Mouse (Mus musculus) cortical plate, adult 2 months (tissue): Measurements from ENCODE around the gene Fhad1. TPM values are rescaled to one million over a fixed set of nuclear protein-coding genes. Genes with fewer than 3 reads are reported as not detected.

Experiments used
- H3K27ac ChIP-seq: fragments of 200-500 bp; 2 replicates; pipeline ENCODE4 v1.5.1; 2012; ENCODE audit warnings: low read length, control low read depth, inconsistent platforms; ENCODE audit not compliant: insufficient read depth
- H3K4me1 ChIP-seq: fragments of 200-500 bp; 2 replicates; pipeline ENCODE4 v1.6.1; 2011; ENCODE audit warnings: low read length; ENCODE audit not compliant: control insufficient read depth, insufficient read depth
- H3K4me3 ChIP-seq: fragments of 200-500 bp; 2 replicates; pipeline ENCODE4 v1.5.1; 2011; ENCODE audit warnings: mild to moderate bottlenecking, low read length, control low read depth; ENCODE audit not compliant: insufficient read depth
- CTCF ChIP-seq: fragments of 200-500 bp; IDR thresholded peaks from 2 replicates; pipeline ENCODE4 v1.5.1; 2011; ENCODE audit warnings: mild to moderate bottlenecking, control low read depth, low read length; ENCODE audit not compliant: insufficient read depth; ENCODE audit errors: extremely low read depth
- POLR2A ChIP-seq: fragments of 200-500 bp; IDR thresholded peaks from 2 replicates; pipeline ENCODE4 v1.6.1; 2011; ENCODE audit warnings: mild to moderate bottlenecking, low read length, control low read depth; ENCODE audit not compliant: insufficient read depth; ENCODE audit errors: extremely low read depth
- polyA plus RNA-seq: library from polyadenylated mRNA; depleted of rRNA; stranded (reverse); fragments of >200 nt; gene quantifications from 2 replicates; pipeline ENCODE4 v1.2.3, GENCODE M21; 2012

Gene Fhad1
- polyA plus RNA-seq, 1 experiment: 8.2 TPM

GRCm38 (mm10) chr4:141983689-141984088, 31.2 kb downstream of the Fhad1 start:
- TF ChIP-seq CTCF: peak; percentile 34; the same call in 1 of the 2 replicates
- TF ChIP-seq POLR2A: no peak
- Histone ChIP-seq H3K27ac (no peak overlapping the region), H3K4me3 (no peak overlapping the region), H3K4me1 (no peaks in the 10 kb centered on the region)

GRCm38 (mm10) chr4:141981475-141981874, 33.4 kb downstream of the Fhad1 start:
- H3K27ac ChIP-seq: no peak overlapping the region
- no peaks in the 10 kb centered on the region for H3K4me1 ChIP-seq
- TF ChIP-seq CTCF: no peak
- TF ChIP-seq POLR2A: no peak
- H3K4me3 ChIP-seq: no peak overlapping the region

GRCm38 (mm10) chr4:141978582-141978981, 36.3 kb downstream of the Fhad1 start:
- Histone ChIP-seq H3K4me1 (no peaks in the 10 kb centered on the region), H3K4me3 (no peak overlapping the region)

DNA sequence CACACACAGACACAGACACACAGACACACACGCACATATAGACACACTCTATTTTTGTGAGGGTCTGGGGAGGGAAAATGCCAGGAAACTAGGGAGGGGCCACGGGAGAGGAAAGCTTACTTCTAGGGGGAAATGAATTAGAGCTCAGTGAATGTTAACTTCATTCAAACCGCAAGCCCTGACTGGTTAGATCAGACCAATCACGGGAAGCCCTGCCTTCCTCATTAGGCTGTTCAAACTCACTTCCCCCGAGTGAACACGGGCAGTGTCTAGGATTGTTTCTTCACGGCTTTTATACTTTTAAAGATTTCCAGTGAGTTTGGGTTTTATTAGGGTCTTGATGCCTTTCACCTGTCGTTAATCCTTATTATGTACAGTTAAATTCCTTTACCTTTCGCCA, 37.5 kb downstream of the Fhad1 start:
- TF ChIP-seq POLR2A (no peak), CTCF (no peak)

More at GRCm38 (mm10) chr4:141978582-141978981, 36.3 kb downstream of the Fhad1 start:
- TF ChIP-seq CTCF: no peak
- no peak for TF ChIP-seq POLR2A
- no peak overlapping the region for H3K27ac ChIP-seq

DNA sequence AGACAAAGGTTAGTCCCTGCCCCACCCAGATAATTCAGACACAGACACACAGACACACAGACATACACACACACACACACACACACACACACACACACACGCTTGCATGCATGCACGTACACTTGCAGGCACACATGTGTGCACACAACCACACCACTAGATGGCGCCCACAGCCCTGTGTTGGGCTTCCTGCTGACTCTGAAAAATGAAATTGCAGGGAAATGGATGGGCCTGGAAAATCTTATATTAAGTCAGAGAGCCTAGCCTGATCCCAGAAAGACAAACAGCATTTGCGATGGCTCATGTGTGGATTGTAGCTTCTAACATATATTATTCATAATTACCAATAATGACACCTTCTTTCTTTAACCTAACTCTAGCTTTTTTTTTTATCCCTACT, 38.7 kb downstream of the Fhad1 start:
- peak; percentile 89 for TF ChIP-seq CTCF
- TF ChIP-seq POLR2A: no peak
- Histone ChIP-seq H3K27ac (no peak overlapping the region), H3K4me3 (no peak overlapping the region), H3K4me1 (no peaks in the 10 kb centered on the region)

More for the DNA sequence above, 37.5 kb downstream of the Fhad1 start:
- Histone ChIP-seq H3K4me1 (no peaks in the 10 kb centered on the region), H3K4me3 (no peak overlapping the region), H3K27ac (no peak overlapping the region)

GRCm38 (mm10) chr4:141964575-141964974, 50.3 kb downstream of the Fhad1 start:
- H3K4me1 ChIP-seq: peaks cover 6% of the 10 kb centered on the region
- TF ChIP-seq CTCF (no peak), POLR2A (no peak)
- no peak overlapping the region for H3K4me3 ChIP-seq
- H3K27ac ChIP-seq: peak overlapping the region; percentile 60; the same call in 1 of the 2 replicates

- H3K4me3 ChIP-seq: no peak overlapping the region
- peak overlapping the region; percentile 60; the same call in 1 of the 2 replicates for H3K27ac ChIP-seq
- TF ChIP-seq POLR2A (no peak), CTCF (no peak)
- H3K4me1 ChIP-seq: peaks cover 10% of the 10 kb centered on the region
Measured at GRCm38 (mm10) chr4:141963907-141964306, 51.0 kb downstream of the Fhad1 start.

GRCm38 (mm10) chr4:141962811-141963685, 51.8 kb downstream of the Fhad1 start:
- TF ChIP-seq CTCF: peak; percentile 46
- TF ChIP-seq POLR2A: no peak
- Histone ChIP-seq H3K27ac (no peak overlapping the region), H3K4me3 (no peak overlapping the region), H3K4me1 (peaks cover 14% of the 10 kb centered on the region)

- Histone ChIP-seq H3K4me1 (peaks cover 14% of the 10 kb centered on the region), H3K27ac (peak overlapping the region; percentile 82), H3K4me3 (no peak overlapping the region)
- no peak for TF ChIP-seq CTCF
- TF ChIP-seq POLR2A: no peak
Measured at GRCm38 (mm10) chr4:141960037-141960436, 54.8 kb downstream of the Fhad1 start.

DNA sequence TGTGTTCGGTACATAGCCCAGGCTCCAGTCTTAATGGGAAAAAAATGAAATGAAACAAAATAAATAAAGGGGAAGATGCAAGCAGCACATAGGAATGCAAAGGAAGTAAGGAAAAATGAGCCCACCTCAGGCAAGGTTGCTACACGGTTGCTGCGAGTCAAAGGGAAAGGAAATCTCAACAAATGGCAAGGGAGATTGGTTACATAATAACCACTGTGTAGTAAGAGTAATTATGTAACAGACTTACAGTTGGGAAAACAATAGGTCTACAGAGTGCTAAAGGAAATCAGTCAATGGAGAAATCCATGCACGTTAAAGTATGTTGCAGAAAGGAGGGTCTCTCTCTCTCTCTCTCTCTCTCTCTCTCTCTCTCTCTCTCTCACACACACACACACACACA, 55.3 kb downstream of the Fhad1 start:
- Histone ChIP-seq H3K4me3 (no peak overlapping the region), H3K27ac (peak overlapping the region; percentile 82), H3K4me1 (peaks cover 12% of the 10 kb centered on the region)
- TF ChIP-seq POLR2A: no peak
- TF ChIP-seq CTCF: no peak
